Mouse (Mus musculus) embryonic facial prominence, embryonic 15.5 days (tissue): Measurements from ENCODE around the gene Ddx54. TPM values are rescaled to one million over a fixed set of nuclear protein-coding genes. Genes with fewer than 3 reads are reported as not detected.

Experiments used
- ATAC-seq: fragments of 200-750 bp; cut with Nextera tagmentation; 2 replicates; pipeline ENCODE4 v1.8.0; 2017; ENCODE audit warnings: low read depth, moderate TSS enrichment; ENCODE audit not compliant: insufficient number of reproducible peaks, low FRiP score, low TSS enrichment
- H3K27ac ChIP-seq: fragments of 300-500 bp; sonication (generic); replicated peaks from 2 replicates; pipeline ENCODE4 v1.5.1; 2015; ENCODE audit warnings: mild to moderate bottlenecking, inconsistent platforms
- H3K27me3 ChIP-seq: fragments of 300-500 bp; sonication (generic); 2 replicates; pipeline ENCODE4 v1.6.1; 2015; ENCODE audit warnings: inconsistent platforms
- H3K36me3 ChIP-seq: fragments of 300-500 bp; sonication (generic); 2 replicates; pipeline ENCODE4 v1.6.1; 2015; ENCODE audit warnings: mild to moderate bottlenecking, inconsistent platforms
- H3K4me1 ChIP-seq: fragments of 300-500 bp; sonication (generic); 2 replicates; pipeline ENCODE4 v1.6.1; 2015; ENCODE audit warnings: inconsistent platforms
- H3K4me2 ChIP-seq: fragments of 300-500 bp; sonication (generic); replicated peaks from 2 replicates; pipeline ENCODE4 v1.6.1; 2015; ENCODE audit warnings: mild to moderate bottlenecking, inconsistent platforms
- H3K4me3 ChIP-seq: fragments of 300-500 bp; sonication (generic); replicated peaks from 2 replicates; pipeline ENCODE4 v1.5.1; 2015; ENCODE audit warnings: mild to moderate bottlenecking, inconsistent platforms
- H3K9ac ChIP-seq: fragments of 300-500 bp; sonication (generic); 2 replicates; pipeline ENCODE4 v1.6.1; 2015; ENCODE audit warnings: inconsistent platforms
- H3K9me3 ChIP-seq: fragments of 300-500 bp; sonication (generic); replicated peaks from 2 replicates; pipeline ENCODE4 v1.6.1; 2016; ENCODE audit warnings: inconsistent platforms
- WGBS: fragments of 180-500 bp; shearing (Covaris S2); methylation state at CpG from one replicate; pipeline ENCODE4 v1.1.7; 2015; 5-methylcytosine and 5-hydroxymethylcytosine counted together
- polyA plus RNA-seq: library from polyadenylated mRNA; unstranded; fragments of >200 nt; fragmentation: Nextera tagmentation; extraction: Ambion mirVana; gene quantifications from 2 replicates; pipeline ENCODE4 v1.2.1, GENCODE M21; 2015

Ddx54 gene
- polyA plus RNA-seq, 1 experiment from 2014 or later: 44.5 TPM

DNA sequence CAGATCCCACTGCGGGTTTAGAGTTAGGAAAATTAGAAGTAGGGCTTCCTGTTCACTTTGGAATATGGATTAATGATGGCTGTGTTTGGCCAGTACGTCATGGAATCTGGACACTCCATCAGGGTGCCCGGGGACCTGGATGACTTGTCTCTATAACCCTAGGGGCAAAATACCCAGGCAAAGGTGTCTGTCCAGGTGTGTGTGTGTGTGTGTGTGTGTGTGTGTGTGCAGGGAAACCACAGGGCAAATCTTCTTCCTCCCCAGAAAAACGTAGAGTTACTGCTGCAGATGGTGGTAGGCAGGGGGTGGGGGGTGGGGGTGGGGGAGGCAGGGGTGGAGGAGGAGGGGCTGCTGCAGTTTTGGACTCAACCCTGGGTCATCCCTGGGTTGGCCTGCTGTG is 34.8 kb downstream of the Ddx54 start:
- no peak for ATAC-seq
- no peaks in the 10 kb centered on the region for H3K9me3 ChIP-seq
- H3K36me3 ChIP-seq: no peaks in the 10 kb centered on the region
- H3K4me3 ChIP-seq: no peak overlapping the region
- no peak overlapping the region for H3K9ac ChIP-seq
- 64% methylated on average over 4 of the region's 4 CpGs for WGBS
- H3K4me2 ChIP-seq: no peak overlapping the region
- peaks cover 54% of the 10 kb centered on the region for H3K27me3 ChIP-seq
- H3K27ac ChIP-seq: no peak overlapping the region
- peaks cover 14% of the 10 kb centered on the region for H3K4me1 ChIP-seq

DNA sequence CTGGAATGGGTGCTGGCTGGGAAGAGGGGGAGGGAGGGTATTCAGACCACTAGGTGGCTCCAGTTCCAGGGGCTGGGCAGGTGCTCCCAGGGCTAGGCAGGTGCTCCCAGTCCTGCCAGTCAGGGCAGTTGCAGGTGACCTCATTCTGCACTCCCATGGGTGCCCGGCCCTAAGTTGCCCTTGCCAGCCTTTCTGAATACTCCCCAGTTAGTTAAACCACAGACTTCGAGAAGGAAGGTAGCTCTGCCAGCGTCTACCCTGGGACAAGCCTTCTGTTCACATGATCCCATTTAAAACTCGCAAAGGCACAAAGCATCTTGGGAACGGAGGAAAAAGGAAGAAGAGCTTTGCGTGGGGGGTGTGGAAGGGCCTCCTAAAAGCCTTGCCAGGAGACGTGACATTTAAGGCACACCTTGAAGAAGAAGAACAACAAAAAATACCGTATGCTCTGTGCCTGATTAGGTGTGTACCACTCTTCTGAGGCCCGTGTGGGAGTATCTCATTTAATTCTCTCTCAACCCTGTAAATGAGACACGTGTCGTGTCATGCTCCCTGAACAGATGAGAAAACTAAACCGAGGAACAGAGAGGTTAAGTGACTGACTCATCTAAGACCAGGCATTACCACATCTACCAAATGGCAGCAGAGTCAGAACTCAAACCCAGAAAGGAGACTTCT is 35.4 kb downstream of the Ddx54 start:
- Histone ChIP-seq H3K27me3 (peaks cover 54% of the 10 kb centered on the region), H3K9ac (no peak overlapping the region), H3K4me3 (no peak overlapping the region), H3K4me1 (peaks cover 14% of the 10 kb centered on the region), H3K36me3 (no peaks in the 10 kb centered on the region), H3K4me2 (peak overlapping the region; percentile 52), H3K9me3 (no peaks in the 10 kb centered on the region), H3K27ac (no peak overlapping the region)
- 33% methylated on average over 12 of the region's 12 CpGs for WGBS
- no peak for ATAC-seq

DNA sequence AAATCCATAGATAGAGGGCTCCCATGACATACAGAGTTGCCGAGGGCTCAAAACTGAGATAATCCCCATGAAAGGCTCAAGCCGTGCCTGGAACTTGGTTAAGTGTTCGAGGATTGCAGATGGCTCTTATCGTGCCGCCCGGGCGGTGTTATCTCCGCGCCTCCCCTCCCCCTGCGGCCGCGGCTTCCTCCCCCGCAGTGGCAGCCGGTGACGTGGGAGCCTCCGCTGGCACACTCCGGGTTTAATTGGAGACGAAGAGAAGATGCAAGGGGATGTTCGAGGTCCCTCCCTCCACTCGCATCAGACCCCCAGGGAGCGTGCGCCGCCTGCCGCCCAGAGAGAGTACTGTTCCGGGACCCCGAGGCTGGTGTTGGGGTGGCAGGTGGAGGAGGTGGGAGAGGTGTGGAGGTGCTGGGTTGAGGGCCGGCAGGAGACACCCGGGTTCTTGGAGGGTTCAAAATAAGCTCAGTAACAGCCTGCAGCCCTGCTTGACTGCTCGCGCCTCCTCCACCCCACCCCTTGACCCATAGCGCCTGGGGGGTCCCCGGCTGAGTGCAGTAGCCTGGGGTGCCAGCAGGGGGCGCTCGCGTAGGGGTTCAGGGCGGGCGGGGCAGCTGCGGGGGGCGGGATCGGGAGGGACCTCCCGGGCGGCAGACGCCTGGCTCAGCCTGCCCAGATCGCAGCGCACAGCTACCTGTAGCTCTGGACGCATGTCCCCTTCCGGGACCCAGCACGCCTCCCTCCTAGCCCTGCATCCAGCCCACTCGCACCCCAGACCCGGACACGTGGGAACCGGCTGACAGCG is 36.2 kb downstream of the Ddx54 start, which contains the start of gene Rasal1:
Rasal1 (plus strand) TSS at position 244 of the 805 bp plus-strand sequence.
- ATAC-seq: no peak; the same call in 1 of the 2 replicates
- peak within 1 kb of the TSS; percentile 52 for H3K4me2 ChIP-seq
- no peak within 1 kb of the TSS for H3K27ac ChIP-seq
- H3K27me3 ChIP-seq: peaks cover 54% of the 10 kb centered on the region
- peaks cover 14% of the 10 kb centered on the region for H3K4me1 ChIP-seq
- H3K9ac ChIP-seq: no peak within 1 kb of the TSS
- no peaks in the 10 kb centered on the region for H3K36me3 ChIP-seq
- peak within 1 kb of the TSS; percentile 34 for H3K4me3 ChIP-seq
- WGBS: 2% methylated on average over 52 of the region's 53 CpGs
- no peaks in the 10 kb centered on the region for H3K9me3 ChIP-seq

DNA sequence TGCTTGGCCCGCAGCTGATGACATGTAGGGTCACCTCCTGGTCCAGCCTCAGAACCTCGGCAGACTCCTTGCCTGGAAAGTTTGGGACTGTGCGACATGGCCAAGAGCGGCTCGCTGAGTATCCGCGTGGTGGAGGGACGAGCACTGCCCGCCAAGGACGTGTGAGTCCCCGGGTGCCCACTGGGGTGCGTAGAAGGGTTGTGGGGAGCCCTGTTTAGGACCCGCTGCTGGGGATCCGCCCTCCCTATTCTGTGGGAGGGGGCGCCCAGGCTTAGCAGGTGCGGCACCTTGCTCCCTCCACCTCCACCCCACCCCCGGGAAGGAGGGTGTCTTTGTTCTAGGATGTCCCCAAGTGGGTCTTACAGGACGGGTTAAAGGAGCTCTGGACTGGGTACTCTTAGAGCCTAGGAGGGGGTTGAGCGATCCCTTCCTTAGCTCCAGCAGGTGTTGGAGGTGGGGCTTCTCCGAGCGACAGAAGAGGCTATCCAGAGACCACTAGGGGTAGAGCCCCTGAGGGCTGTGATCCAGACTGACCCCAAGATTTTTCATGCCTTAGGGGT is 36.9 kb downstream of the Ddx54 start:
- H3K4me2 ChIP-seq: peak overlapping the region; percentile 52
- peaks cover 54% of the 10 kb centered on the region for H3K27me3 ChIP-seq
- no peak overlapping the region for H3K9ac ChIP-seq
- peak overlapping the region; percentile 34 for H3K4me3 ChIP-seq
- no peak; the same call in 1 of the 2 replicates for ATAC-seq
- H3K4me1 ChIP-seq: peaks cover 14% of the 10 kb centered on the region
- no peak overlapping the region for H3K27ac ChIP-seq
- H3K36me3 ChIP-seq: no peaks in the 10 kb centered on the region
- no peaks in the 10 kb centered on the region for H3K9me3 ChIP-seq
- WGBS: 4% methylated on average over 21 of the region's 21 CpGs

DNA sequence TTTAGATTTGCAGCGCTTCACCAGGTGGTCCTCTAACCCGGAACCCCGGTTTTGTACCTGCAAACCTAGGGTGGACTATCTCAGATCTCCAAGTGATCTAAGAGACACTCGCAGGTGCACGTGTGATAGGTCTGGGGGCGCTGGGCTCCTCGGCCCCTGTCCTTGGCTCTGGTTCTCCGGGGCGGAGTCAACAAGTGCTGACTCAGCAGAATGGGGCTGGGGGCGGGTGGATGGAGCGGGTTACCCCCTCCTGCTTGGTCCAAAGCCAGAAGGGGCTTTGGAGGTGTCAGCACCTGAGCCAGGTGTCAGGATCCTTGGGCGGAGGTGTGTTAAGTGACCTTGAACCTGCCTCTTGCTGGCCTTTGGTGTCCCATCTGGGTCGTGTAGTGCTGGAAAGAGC is 37.4 kb downstream of the Ddx54 start:
- H3K9ac ChIP-seq: no peak overlapping the region
- no peaks in the 10 kb centered on the region for H3K36me3 ChIP-seq
- H3K9me3 ChIP-seq: no peaks in the 10 kb centered on the region
- no peak overlapping the region for H3K4me3 ChIP-seq
- H3K27ac ChIP-seq: no peak overlapping the region
- ATAC-seq: no peak
- H3K4me2 ChIP-seq: no peak overlapping the region
- 23% methylated on average over 13 of the region's 13 CpGs for WGBS
- H3K4me1 ChIP-seq: peaks cover 14% of the 10 kb centered on the region
- H3K27me3 ChIP-seq: peaks cover 54% of the 10 kb centered on the region

DNA sequence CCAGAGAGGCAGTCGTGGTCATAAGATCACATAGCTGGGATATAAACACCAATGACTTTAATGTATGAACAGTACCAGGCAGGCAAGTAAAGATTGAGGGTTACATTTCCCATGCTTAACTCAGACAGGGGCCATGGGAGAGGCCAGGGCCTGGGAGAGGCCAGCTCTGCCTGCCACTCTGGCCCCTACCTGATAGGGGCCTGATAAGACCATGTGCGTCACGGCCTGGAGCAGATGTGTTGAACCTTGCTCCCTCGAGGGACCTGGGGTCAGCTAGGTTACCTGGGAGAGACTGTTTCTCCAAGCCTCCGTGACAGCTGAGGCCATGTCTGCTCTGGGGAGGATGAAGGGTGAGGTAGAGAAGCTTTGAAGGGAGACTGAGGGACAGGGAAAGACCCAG is 38.7 kb downstream of the Ddx54 start:
- Histone ChIP-seq H3K4me3 (no peak overlapping the region), H3K4me1 (peaks cover 14% of the 10 kb centered on the region), H3K27me3 (peaks cover 54% of the 10 kb centered on the region), H3K9me3 (no peaks in the 10 kb centered on the region), H3K4me2 (no peak overlapping the region), H3K9ac (no peak overlapping the region), H3K36me3 (no peaks in the 10 kb centered on the region), H3K27ac (no peak overlapping the region)
- no peak for ATAC-seq
- 64% methylated on average over 5 of the region's 5 CpGs for WGBS

DNA sequence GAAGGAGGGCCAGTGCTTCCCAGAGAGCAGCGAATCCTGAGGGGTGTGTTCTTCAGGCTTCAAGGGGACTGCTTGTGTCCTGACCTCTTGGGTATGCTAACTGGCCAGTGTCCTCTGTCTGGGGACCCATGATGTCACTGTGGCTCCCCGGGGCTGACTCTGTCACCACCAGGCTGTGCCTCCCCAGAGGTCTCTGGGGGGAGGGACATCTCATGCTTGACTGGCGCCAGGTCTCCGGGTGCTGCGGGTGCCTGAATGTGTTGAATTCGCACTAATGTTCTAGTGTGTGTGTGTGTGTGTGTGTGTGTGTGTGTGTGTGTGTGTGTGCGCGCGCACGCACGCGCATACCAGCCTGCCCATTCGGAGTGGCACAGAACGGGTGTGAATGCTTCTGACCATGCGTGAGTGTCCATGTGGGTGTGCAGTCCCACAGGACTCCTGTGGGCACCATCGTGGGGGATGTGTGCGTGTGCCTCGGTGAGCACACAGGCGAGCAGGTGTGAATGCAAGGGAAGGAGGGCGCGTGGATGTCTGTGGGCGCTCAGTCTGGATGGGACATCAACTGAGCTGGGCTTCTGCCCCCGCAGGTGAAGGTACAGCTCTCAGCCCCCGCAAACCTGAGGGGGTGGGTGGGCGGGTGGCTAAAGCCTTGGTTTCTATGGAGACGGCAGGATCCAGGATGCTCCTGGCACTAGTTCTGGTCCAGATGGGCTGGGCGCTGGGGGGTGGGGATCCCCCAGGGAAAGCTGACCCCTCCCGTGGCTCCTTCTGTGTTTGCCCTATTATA is 40.6 kb downstream of the Ddx54 start:
- Histone ChIP-seq H3K9ac (no peak overlapping the region), H3K4me2 (no peak overlapping the region), H3K4me1 (peaks cover 14% of the 10 kb centered on the region), H3K4me3 (no peak overlapping the region), H3K27me3 (peaks cover 37% of the 10 kb centered on the region), H3K36me3 (no peaks in the 10 kb centered on the region), H3K9me3 (no peaks in the 10 kb centered on the region), H3K27ac (no peak overlapping the region)
- 77% methylated on average over 28 of the region's 28 CpGs for WGBS
- ATAC-seq: no peak

DNA sequence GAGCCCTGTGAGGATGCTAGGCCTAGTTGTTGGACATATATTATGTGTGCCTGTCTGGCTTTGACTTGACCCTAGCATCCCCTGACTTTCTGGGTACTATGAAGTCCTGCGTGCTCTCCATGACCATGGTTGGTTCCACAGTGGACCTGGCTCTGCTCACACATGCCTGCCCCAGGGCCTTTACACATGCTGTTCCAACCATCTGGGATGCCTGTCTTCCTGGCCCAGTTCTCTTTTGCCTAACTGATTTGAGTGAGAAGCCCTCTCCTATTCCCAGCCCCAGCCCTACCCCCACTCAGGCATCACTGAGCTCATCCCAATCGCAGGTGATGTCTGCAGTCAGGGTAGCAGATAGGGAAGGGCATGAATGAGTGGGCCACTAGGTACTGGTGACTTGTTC is 41.3 kb downstream of the Ddx54 start:
- no peak overlapping the region for H3K9ac ChIP-seq
- no peak overlapping the region for H3K27ac ChIP-seq
- no peak overlapping the region for H3K4me2 ChIP-seq
- H3K4me3 ChIP-seq: no peak overlapping the region
- peaks cover 6% of the 10 kb centered on the region for H3K4me1 ChIP-seq
- H3K36me3 ChIP-seq: no peaks in the 10 kb centered on the region
- H3K27me3 ChIP-seq: peaks cover 29% of the 10 kb centered on the region
- 95% methylated on average over 2 of the region's 2 CpGs for WGBS
- ATAC-seq: no peak
- H3K9me3 ChIP-seq: no peaks in the 10 kb centered on the region

DNA sequence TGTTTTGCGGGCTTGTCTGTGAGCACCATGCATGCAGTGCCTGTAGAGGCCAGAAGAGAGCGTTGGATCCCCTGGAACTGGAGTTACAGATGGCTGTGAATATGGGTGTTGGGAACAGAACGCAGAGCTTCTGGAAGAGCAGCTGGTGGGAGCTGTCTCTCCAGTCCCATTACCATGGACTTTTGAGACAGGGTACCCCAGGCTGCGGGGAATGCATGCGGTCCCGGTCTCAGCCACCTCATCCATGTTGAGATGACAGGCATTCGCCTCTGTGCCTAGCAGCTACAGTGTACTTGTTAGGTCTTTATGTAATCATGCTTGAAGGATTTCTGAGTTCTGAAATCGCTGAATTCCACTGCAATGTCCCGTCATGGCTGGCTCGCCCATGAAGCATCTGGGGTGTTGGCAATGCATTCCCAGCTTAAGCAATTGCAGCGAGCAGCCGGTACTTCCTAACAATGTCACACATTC is 43.8 kb downstream of the Ddx54 start:
- no peaks in the 10 kb centered on the region for H3K4me1 ChIP-seq
- H3K9ac ChIP-seq: no peak overlapping the region
- H3K9me3 ChIP-seq: no peaks in the 10 kb centered on the region
- ATAC-seq: no peak
- H3K27ac ChIP-seq: no peak overlapping the region
- 74% methylated on average over 12 of the region's 12 CpGs for WGBS
- H3K27me3 ChIP-seq: peaks cover 7% of the 10 kb centered on the region; the same call in 1 of the 2 replicates
- no peak overlapping the region for H3K4me2 ChIP-seq
- no peak overlapping the region for H3K4me3 ChIP-seq
- H3K36me3 ChIP-seq: no peaks in the 10 kb centered on the region

DNA sequence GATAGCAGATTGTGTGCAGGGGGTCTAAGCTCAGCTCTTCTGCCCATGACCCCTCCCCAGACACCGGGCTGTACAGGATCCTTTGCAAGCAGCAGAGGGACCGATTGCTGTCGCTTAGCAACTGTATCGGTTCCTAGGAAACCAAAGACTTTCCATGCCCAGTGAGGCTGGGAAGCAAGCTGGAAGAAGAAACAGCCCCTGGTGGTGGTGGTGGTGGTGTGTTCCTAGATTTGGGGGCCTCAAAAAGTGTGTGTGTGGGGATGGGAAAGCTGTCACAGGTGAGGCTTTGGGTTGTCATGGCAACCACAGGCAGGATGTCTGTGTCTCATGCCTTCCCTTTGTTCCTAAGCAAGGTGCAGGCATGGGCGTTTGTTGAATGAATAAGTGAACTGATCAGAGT is 48.3 kb downstream of the Ddx54 start:
- Histone ChIP-seq H3K9me3 (no peaks in the 10 kb centered on the region), H3K27ac (no peak overlapping the region), H3K36me3 (no peaks in the 10 kb centered on the region), H3K27me3 (no peaks in the 10 kb centered on the region; the same call in none of the 2 replicates), H3K4me3 (no peak overlapping the region), H3K4me1 (no peaks in the 10 kb centered on the region), H3K9ac (no peak overlapping the region), H3K4me2 (no peak overlapping the region)
- ATAC-seq: no peak
- 56% methylated on average over 5 of the region's 5 CpGs for WGBS

DNA sequence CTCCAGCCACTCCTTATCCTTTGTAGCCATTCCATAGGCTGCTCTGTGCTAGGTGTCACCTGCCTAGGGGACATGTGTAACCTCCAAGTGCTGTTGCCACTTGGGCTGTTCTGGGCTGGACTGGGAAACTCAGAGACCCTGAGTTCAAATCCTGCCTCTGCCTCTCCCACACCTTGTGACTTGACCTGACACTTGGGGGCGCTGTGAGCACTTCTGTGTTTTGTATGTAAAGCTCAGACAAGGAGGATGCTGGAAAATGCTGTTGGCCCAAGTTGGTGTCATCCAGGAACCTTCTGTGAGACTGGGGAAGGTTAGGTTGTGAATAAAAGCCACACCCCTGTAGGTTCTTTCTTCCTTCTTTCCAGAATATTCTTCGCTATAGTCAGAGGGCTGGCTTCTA is 52.3 kb downstream of the Ddx54 start:
- Histone ChIP-seq H3K9me3 (no peaks in the 10 kb centered on the region), H3K36me3 (no peaks in the 10 kb centered on the region), H3K9ac (no peak overlapping the region), H3K4me3 (no peak overlapping the region), H3K4me2 (no peak overlapping the region), H3K4me1 (no peaks in the 10 kb centered on the region), H3K27ac (no peak overlapping the region), H3K27me3 (peaks cover 9% of the 10 kb centered on the region; the same call in 1 of the 2 replicates)
- WGBS: 45% methylated on average over 2 of the region's 2 CpGs
- ATAC-seq: no peak
